Mouse (Mus musculus): ENCODE results near the gene Zfp969.
"Not testable (repeated sequence)": the region's sequence is repeated elsewhere in the genome, so short reads cannot be mapped to it uniquely, and the experiment has no call there.

Zfp969 gene

GRCm38 (mm10) chr2:175703546-175703945, at the start of gene Zfp969:
Gene Zfp969 (minus strand): TSS chr2:175703646.
- not testable (repeated sequence) for DNase-seq

- DNase-seq = not testable (repeated sequence)
Observed at GRCm38 (mm10) chr2:175741237-175741636, 37.8 kb upstream of the Zfp969 start, which contains the start of gene Gm2007. Gene Gm2007 (plus strand): TSS chr2:175741537.

DNA sequence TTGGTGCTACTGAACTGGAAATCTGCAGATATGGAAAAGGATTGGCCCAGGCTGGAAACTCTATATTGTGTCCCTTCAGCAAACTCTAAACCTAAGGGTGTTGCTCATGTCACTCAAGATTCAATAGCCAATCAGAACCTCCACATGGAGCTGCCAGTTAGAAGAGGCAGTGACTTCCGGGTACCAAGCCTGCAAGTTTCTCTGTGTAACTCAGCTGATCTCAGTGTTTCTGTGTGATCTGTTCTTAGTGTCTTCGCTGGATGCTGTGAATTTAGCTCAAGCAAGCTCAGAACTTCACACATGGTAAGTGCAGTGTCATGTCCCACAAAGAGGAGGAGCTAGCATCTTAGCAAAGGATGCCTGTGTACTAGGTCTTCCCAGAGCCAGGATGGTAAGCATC, 59.8 kb downstream of the Zfp969 start, which contains the start of gene Gm11007:
Gene Gm11007, plus strand, starts transcription at position 301 of the 400 bp plus-strand sequence.
- not testable (repeated sequence) for DNase-seq
